In the genomic region with DNA sequence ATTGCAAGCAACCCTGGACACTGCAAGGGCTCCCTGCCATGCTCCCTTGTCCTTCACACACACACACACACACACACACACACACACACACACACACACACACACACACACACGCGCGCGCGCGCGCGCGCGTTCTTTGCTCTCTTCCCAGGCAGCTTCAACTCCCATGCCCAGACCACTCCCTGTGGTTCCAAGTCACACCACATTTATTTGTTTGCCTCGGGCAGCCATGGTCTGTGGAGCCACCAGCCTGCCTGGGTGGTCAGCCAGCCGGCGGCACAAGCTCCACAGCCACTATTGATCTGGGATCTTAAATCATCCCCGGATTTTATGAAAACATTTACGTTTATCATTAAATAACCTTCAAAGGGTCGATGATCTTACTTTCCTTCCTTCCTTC, we compare ENCODE assay signal across 24 mouse cellular contexts.
DNase-seq lines count a peak whose midpoint lies in the region; ATAC-seq and TF ChIP-seq lines count a peak whose summit lies in the region.
"Had no signal": no experiment of that assay in that cellular context is flagged by ENCODE, and none has a peak within 500 bp of the region (broad histone marks: within the 10 kb centered on the region; RNA-seq: fewer than 3 reads in every experiment).

No protein-coding gene starts in this region.

- no peaks in the 10 kb centered on the region for H3K27me3 ChIP-seq in cerebellum, adult 2 months (ENCODE audit: control insufficient read depth, insufficient read depth, low read length)
- peaks cover 40% of the 10 kb centered on the region for H3K27me3 ChIP-seq in midbrain, embryonic 10.5 days (ENCODE audit: low read depth, poor library complexity, severe bottlenecking)
- 0 out of 2 replicates have a peak, but pooled peaks cover 4% of the 10 kb centered on the region for H3K27me3 ChIP-seq in midbrain, embryonic 15.5 days (replicated peaks)
- H3K27me3 ChIP-seq in myocyte (ENCODE audit: control insufficient read depth, insufficient read depth, insufficient read length), result no peaks in the 10 kb centered on the region
- H3K27me3 ChIP-seq: Patski had no signal

- no peak overlapping the region for H3K4me2 ChIP-seq in midbrain, embryonic 15.5 days
- peak overlapping the region; percentile 45 for H3K4me2 ChIP-seq in myocyte (ENCODE audit: low read depth)
- H3K4me2 ChIP-seq: embryonic facial prominence, embryonic 15.5 days; heart, embryonic 11.5 days; hindbrain, embryonic 13.5 days had no signal

- ATAC-seq in midbrain, embryonic 15.5 days (replicated peaks), result no peak
- ATAC-seq in megakaryocyte progenitor cell, adult 5-6 weeks (replicated peaks; ENCODE audit: poor library complexity), result no peak
- ATAC-seq: forebrain, embryonic 14.5 days; forebrain, postnatal 0 days; hindbrain, embryonic 16.5 days; inflammation-experienced regulatory T-cells, adult 6 months; Patski had no signal

- no peaks in the 10 kb centered on the region for H3K36me3 ChIP-seq in midbrain, embryonic 10.5 days
- H3K36me3 ChIP-seq in midbrain, embryonic 15.5 days (replicated peaks), result no peaks in the 10 kb centered on the region
- no peaks in the 10 kb centered on the region for H3K36me3 ChIP-seq in myocyte (ENCODE audit: control insufficient read depth, insufficient read depth)
- H3K36me3 ChIP-seq: embryonic facial prominence, embryonic 15.5 days; hindbrain, embryonic 13.5 days had no signal

- H3K9me3 ChIP-seq in midbrain, embryonic 10.5 days (replicated peaks), result no peaks in the 10 kb centered on the region
- no peaks in the 10 kb centered on the region for H3K9me3 ChIP-seq in midbrain, embryonic 15.5 days
- H3K9me3 ChIP-seq: embryonic facial prominence, embryonic 15.5 days; hindbrain, embryonic 13.5 days had no signal

- H3K27ac ChIP-seq in cerebellum, adult 2 months (ENCODE audit: insufficient read depth, low read length), result no peak overlapping the region
- H3K27ac ChIP-seq in midbrain, embryonic 10.5 days (replicated peaks), result 0 out of 2 replicates have a peak overlapping the region, but pooled peaks have one; percentile 42
- H3K27ac ChIP-seq in midbrain, embryonic 15.5 days, result no peak overlapping the region
- H3K27ac ChIP-seq: embryonic facial prominence, embryonic 15.5 days; hindbrain, embryonic 13.5 days had no signal

- H3K4me1 ChIP-seq in cerebellum, adult 2 months (ENCODE audit: control insufficient read depth, insufficient read depth, low read length), result peaks cover 15% of the 10 kb centered on the region
- peaks cover 40% of the 10 kb centered on the region for H3K4me1 ChIP-seq in midbrain, embryonic 10.5 days
- H3K4me1 ChIP-seq in midbrain, embryonic 15.5 days, result peaks cover 29% of the 10 kb centered on the region

- TF ChIP-seq CTCF in cerebellum, adult 2 months (IDR thresholded peaks at IDR 0.05; ENCODE audit: borderline replicate concordance, insufficient read depth, low read depth, low read length), result no peak

- TF ChIP-seq POLR2A in cerebellum, adult 2 months (IDR thresholded peaks at IDR 0.05; ENCODE audit: borderline replicate concordance, insufficient read depth, low read length), result no peak
- no peak for TF ChIP-seq POLR2A in myocyte (IDR thresholded peaks at IDR 0.05; ENCODE audit: insufficient read length, low read depth)

- WGBS in cerebellum, adult 2 months, result 62% methylated on average over 16 of the region's 16 CpGs
- WGBS in midbrain, embryonic 10.5 days, result 86% methylated on average over 16 of the region's 16 CpGs
- WGBS in midbrain, embryonic 15.5 days, result 77% methylated on average over 16 of the region's 16 CpGs

- H3K79me2 ChIP-seq in myocyte (ENCODE audit: control insufficient read depth, insufficient read depth), result no peaks in the 10 kb centered on the region

- no peak overlapping the region for H3ac ChIP-seq in myocyte (ENCODE audit: control insufficient read depth, insufficient read length)

- H3K4me3 ChIP-seq in cerebellum, adult 2 months (replicated peaks; ENCODE audit: insufficient read depth, low read depth, low read length), result no peak overlapping the region
- H3K4me3 ChIP-seq in midbrain, embryonic 10.5 days, result no peak overlapping the region
- H3K4me3 ChIP-seq in midbrain, embryonic 15.5 days, result no peak overlapping the region
- no peak overlapping the region for H3K4me3 ChIP-seq in myocyte
- H3K4me3 ChIP-seq: embryonic facial prominence, embryonic 15.5 days; hindbrain, embryonic 13.5 days had no signal

- no peak overlapping the region for H3K9ac ChIP-seq in midbrain, embryonic 15.5 days
- H3K9ac ChIP-seq: embryonic facial prominence, embryonic 15.5 days; forebrain, postnatal 0 days; hindbrain, embryonic 13.5 days had no signal

- peak; percentile 41 to 55 for DNase-seq in cerebellum, postnatal 10 days
- DNase-seq in cerebellum, adult 2 months, result no peak
- no peak for DNase-seq in midbrain, embryonic 10.5 days (ENCODE audit: low spot score)
- peak; percentile 48 for DNase-seq in forelimb bud, embryonic 11.5 days (ENCODE audit: low read depth, low spot score)
- no peak for DNase-seq in MN1 (ENCODE audit: low spot score)
- DNase-seq: adrenal gland, postnatal 10 days; adrenal gland, postnatal 36 days; cerebellum, adult 18-20 months; cerebellum, adult 9-11 months; cerebellum, postnatal 36 days; embryo, embryonic 11 days; forebrain, postnatal 0 days; gastrocnemius, postnatal 25 days; heart, adult 11 months had no signal

TF ChIP-seq in myocyte, 11 proteins besides CTCF, POLR2A, EP300 and RAD21:
- peak in 1 of 3 experiments; percentile 11 for TF ChIP-seq MYOG (IDR thresholded peaks at IDR 0.05; ENCODE audit: control insufficient read depth in 1 of 3, insufficient read depth in 1 of 3, insufficient read length in 2 of 3, low read depth in 2 of 3)
- no peak for TF ChIP-seq POLR2AphosphoS2 (IDR thresholded peaks at IDR 0.05; ENCODE audit: insufficient read length, low read depth)
TF ChIP-seq in myocyte: peak in this region for 1.

Comparison
In these comparisons a context has a peak if more than half of its experiments do, and no peak if none do; other contexts are left out.
1. DNase-seq: peak in cerebellum, postnatal 10 days (2 of 2) and forelimb bud, embryonic 11.5 days (single experiment); none in cerebellum, adult 2 months (0 of 2), midbrain, embryonic 10.5 days (single experiment) and MN1 (single experiment).